Mouse (Mus musculus): ENCODE measurements around the gene Itgb5.

DNA sequence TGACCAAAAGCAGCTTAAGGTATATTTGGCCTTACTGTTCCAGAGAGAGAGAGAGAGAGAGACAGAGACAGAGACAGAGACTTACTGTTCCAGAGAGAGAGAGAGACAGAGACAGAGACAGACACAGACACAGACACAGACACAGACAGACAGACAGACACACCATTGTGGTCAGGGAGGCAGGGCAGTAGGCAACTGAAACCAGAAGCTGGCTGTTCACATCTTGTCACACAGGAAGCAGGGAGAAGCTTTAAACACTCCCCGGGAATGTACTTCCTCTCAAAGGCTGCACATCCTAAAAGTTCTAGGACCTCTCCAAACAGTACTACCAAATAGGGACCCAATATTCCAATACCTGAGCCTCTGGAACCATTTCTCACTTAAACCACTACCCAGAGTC is 65.0 kb downstream of the Itgb5 start:
- TF ChIP-seq GATA1 (IDR thresholded peaks at IDR 0.05; ENCODE audit: low read length) (no peak), TAL1 (IDR thresholded peaks at IDR 0.05; ENCODE audit: low read length) (no peak)

Measured in erythroblast, embryonic 14.5 days (primary cell).